Mouse (Mus musculus) gonadal fat pad, adult 2 months (tissue): Measurements from ENCODE around the gene Samt3. TPM values are rescaled to one million over a fixed set of nuclear protein-coding genes. Genes with fewer than 3 reads are reported as not detected.

Experiments used
- DNase-seq: peaks from one replicate; pipeline ENCODE4 v3.0.0-alpha.2; 2012; ENCODE audit warnings: low read depth
- polyA plus RNA-seq: library from polyadenylated mRNA; depleted of rRNA; stranded (reverse); fragments of >200 nt; gene quantifications from 2 replicates; pipeline ENCODE4 v1.2.3, GENCODE M21; 2012; rRNA removed

The Samt3 gene
- polyA plus RNA-seq = not detected in 2 replicates

DNA sequence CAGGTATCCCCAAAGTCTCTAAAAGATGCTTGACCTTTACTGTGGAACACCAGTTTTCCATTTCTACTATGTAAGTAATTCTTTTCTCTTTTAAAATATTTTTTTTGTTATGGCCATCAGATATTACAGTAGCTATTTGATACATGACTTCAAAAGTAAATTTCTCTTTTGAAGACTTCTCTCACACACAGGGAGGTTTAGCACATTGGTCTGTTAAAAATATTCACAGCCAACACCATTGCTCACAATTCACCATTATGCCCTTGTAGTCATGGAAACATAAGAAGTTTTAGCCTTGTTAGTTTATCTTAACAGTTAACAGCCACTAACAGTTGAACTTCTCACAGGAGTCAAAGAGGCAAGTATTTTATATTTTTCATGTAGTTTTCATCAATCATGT lies at the start of gene Samt3:
Gene Samt3 (plus strand): TSS at position 301 of the 400 bp plus-strand sequence.
- DNase-seq = no peak

DNA sequence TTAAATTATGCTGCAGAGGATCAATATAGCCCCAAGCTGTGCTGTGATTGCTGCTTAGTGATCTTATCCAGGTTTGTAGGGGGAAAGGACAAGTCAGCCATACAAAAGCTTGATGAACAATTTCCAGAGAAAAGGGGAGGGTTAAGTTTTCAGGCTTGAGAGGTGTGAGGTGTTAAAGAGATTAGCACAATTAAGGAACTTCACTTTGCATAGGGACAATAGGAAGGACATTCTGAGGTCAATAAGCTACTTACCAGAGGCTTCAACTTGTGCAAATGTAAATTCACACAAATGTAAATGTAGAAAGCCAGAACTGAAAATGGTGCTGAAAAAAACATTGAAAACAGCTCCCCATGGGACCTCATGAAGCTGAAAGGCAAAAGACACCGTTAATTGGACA lies 27.4 kb upstream of the Samt3 start:
- DNase-seq = no peak

DNA sequence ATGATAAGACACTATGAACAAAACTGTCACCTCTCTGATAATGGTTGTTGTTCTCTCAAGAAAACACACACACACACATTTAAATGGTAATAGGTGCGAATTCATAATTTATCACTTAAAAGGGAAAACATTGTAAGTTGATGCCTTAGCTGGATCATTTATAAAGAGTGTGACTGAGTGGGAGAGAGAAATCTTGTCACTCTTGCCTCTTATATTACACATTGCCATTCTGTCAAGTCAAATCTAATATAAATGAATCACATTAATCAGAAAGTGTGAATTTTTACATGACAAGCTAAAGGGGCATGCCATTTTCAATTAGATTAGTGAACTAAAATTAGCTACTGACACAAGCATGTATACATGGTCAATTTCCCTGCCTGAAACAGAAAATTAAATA lies 44.7 kb downstream of the Samt3 start:
- no peak for DNase-seq

Other genes starting within 250 kb of the Samt3 start
- 0.23 and 0.24 TPM in 2 replicates for gene 5430427O19Rik, start 173.8 kb upstream of the Samt3 start, polyA plus RNA-seq
- gene Nr0b1, start 147.6 kb downstream of the Samt3 start, polyA plus RNA-seq = 0.10 TPM in 1 of 2 replicates, not detected in the other